Mouse (Mus musculus): ENCODE measurements around the gene Asrgl1. TPM values are rescaled to one million over a fixed set of nuclear protein-coding genes. Genes with fewer than 3 reads are reported as not detected.
A peak's percentile ranks its signal among the peaks of the same experiment; 100 is the strongest.

Gene Asrgl1
- total and polyA plus RNA-seq, 3 experiments = 15.6 to 36.2 (median 25.1) TPM

DNA sequence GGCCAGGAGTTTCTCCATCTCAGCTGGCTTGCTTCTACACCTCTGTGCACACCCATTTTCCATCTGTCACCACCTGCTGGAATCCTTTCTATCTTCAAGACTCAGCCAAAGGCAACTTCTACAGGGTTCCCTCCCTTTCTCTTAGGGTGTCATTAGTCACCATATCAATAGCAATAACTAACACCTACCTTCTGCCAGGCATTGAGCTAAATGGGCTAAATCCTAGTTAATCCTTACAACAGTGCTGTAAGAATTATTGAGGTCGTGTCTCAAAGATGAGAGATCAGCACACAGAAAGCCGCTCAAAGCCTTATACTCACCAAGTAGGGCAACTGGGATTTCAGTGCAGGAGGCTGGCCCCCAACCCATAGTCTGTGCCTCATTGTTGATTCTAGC lies 34.4 kb downstream of the Asrgl1 start:
- Histone ChIP-seq H3K79me2 (replicated peaks; ENCODE audit: control insufficient read depth, extremely low read depth, insufficient read depth, poor library complexity, severe bottlenecking) (no peaks in the 10 kb centered on the region), H3K4me2 (ENCODE audit: insufficient read depth, low read depth, poor library complexity, severe bottlenecking) (peak overlapping the region; percentile 79; the same call in 1 of the 2 replicates), H3K27me3 (replicated peaks) (no peaks in the 10 kb centered on the region), H3K4me3 (replicated peaks in 1 of 3; ENCODE audit: low read depth in 2 of 3, low read length in 2 of 3, poor library complexity in 1 of 3) (no peak overlapping the region), H3K9ac (ENCODE audit: insufficient read depth, low read depth) (0 out of 2 replicates have a peak overlapping the region, but pooled peaks have one; percentile 33), H3K36me3 (replicated peaks in 1 of 2; ENCODE audit: control insufficient read depth in 1 of 2, insufficient read depth in 1 of 2, low read length in 1 of 2) (no peaks in the 10 kb centered on the region), H3K4me1 (ENCODE audit: control insufficient read depth in 1 of 2, insufficient read depth in 2 of 2) (peaks cover 25 to 47% of the 10 kb centered on the region in 2 experiments), H3K9me3 (replicated peaks; ENCODE audit: low read length) (no peaks in the 10 kb centered on the region), H3K27ac (ENCODE audit: insufficient read depth, low read depth) (peak overlapping the region; percentile 38)
- in situ Hi-C loops (cut with MboI; ENCODE audit: low pct_ligation_motif_present, low pct_unique_long_range_greater_than_20kb, low sequenced_read_pairs) = loop anchor here (5.0 to 25.0 kb wide), 2 partner anchors 244 to 364 kb away; partner anchors contain the start of genes 1700092M07Rik, Stx5a and Wdr74
- no peak for TF ChIP-seq JUND (conservative IDR thresholded peaks at IDR 0.05; ENCODE audit: low read depth, low read length)
- TF ChIP-seq CTCF (conservative IDR thresholded peaks at IDR 0.05 in 1 of 2, IDR thresholded peaks at IDR 0.05 in 1 of 2; ENCODE audit: low read depth in 2 of 2, low read length in 2 of 2) = no peak
- no peak for TF ChIP-seq E2F4 (IDR thresholded peaks at IDR 0.05; ENCODE audit: insufficient replicate concordance, low read depth, low read length)
- TF ChIP-seq NELFE (IDR thresholded peaks at IDR 0.05; ENCODE audit: low read depth, low read length) = no peak
- TF ChIP-seq TCF12 (IDR thresholded peaks at IDR 0.05; ENCODE audit: low read depth, low read length) = no peak
- no peak for TF ChIP-seq GABPA (IDR thresholded peaks at IDR 0.05; ENCODE audit: insufficient replicate concordance, low read depth, low read length)
- TF ChIP-seq USF2 (conservative IDR thresholded peaks at IDR 0.05; ENCODE audit: low read depth, low read length) = no peak
- TF ChIP-seq POLR2A (IDR thresholded peaks at IDR 0.05; ENCODE audit: low read depth, low read length) = no peak
- TF ChIP-seq NRF1 (IDR thresholded peaks at IDR 0.05; ENCODE audit: low read depth, low read length) = no peak
- no peak for TF ChIP-seq CHD1 (IDR thresholded peaks at IDR 0.05; ENCODE audit: low read depth, low read length)
- dilution Hi-C loops (cut with MboI; ENCODE audit: extremely low pct_ligation_motif_present, extremely low pct_unique_long_range_greater_than_20kb, low sequenced_read_pairs) = no loop called here
- DNase-seq (ENCODE audit: extremely low read depth) = no peak

DNA sequence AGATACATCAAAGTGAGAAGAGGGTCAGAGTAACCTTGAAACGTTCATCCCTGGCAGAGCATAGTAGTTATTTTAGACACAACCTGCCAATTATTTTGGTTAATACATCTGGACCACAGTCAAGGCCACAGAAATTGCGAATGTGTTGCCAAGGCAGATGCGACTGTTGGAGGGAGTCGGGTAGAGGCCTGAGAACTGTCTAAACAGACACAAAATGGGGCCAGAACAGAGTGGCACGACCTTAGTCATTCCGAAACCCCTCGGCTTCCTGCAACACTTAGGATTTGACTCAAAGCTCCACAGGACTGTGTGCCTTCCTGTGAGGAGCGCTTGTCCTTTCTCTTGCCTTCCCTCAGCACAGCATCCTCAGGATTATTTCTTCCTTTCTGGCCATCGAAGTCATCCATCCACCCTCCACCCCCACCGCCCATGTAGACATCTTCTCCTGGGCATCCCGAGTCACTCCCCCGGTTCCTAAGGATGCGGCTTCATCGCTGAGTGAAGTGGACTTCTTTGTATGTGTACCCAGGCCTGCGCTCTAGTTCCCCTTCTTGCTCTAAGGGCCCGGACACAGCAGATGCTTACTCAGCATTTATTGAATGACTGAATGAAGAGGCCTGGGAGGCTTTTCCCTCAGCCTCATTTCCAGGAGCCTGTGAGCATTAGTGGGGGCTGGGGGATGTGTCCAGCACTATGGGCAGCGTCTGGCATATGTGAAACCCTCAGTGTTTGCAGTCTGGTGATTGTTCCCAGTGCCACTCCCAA lies 35.0 kb downstream of the Asrgl1 start:
- peak; percentile 89 for DNase-seq (ENCODE audit: extremely low read depth)
- in situ Hi-C loops (cut with MboI; ENCODE audit: low pct_ligation_motif_present, low pct_unique_long_range_greater_than_20kb, low sequenced_read_pairs) = loop anchor here (5.0 to 25.0 kb wide), 2 partner anchors 243 to 363 kb away; partner anchors contain the start of genes 1700092M07Rik, Stx5a and Wdr74
- peaks cover 25 to 47% of the 10 kb centered on the region in 2 experiments for H3K4me1 ChIP-seq (ENCODE audit: control insufficient read depth in 1 of 2, insufficient read depth in 2 of 2)
- peak overlapping the region; percentile 79 for H3K4me2 ChIP-seq (ENCODE audit: insufficient read depth, low read depth, poor library complexity, severe bottlenecking)
- dilution Hi-C loops (cut with MboI; ENCODE audit: extremely low pct_ligation_motif_present, extremely low pct_unique_long_range_greater_than_20kb, low sequenced_read_pairs) = no loop called here
- H3K79me2 ChIP-seq (replicated peaks; ENCODE audit: control insufficient read depth, extremely low read depth, insufficient read depth, poor library complexity, severe bottlenecking) = no peaks in the 10 kb centered on the region
- H3K9ac ChIP-seq (ENCODE audit: insufficient read depth, low read depth) = peak overlapping the region; percentile 33; the same call in 1 of the 2 replicates
- no peaks in the 10 kb centered on the region for H3K27me3 ChIP-seq (replicated peaks)
- no peaks in the 10 kb centered on the region for H3K9me3 ChIP-seq (replicated peaks; ENCODE audit: low read length)
- H3K27ac ChIP-seq (ENCODE audit: insufficient read depth, low read depth) = peak overlapping the region; percentile 80
- H3K36me3 ChIP-seq (replicated peaks in 1 of 2; ENCODE audit: control insufficient read depth in 1 of 2, insufficient read depth in 1 of 2, low read length in 1 of 2) = no peaks in the 10 kb centered on the region
- H3K4me3 ChIP-seq (replicated peaks in 1 of 3; ENCODE audit: low read depth in 2 of 3, low read length in 2 of 3, poor library complexity in 1 of 3) = no peak overlapping the region
- no peak for TF ChIP-seq GABPA (IDR thresholded peaks at IDR 0.05; ENCODE audit: insufficient replicate concordance, low read depth, low read length)
- TF ChIP-seq ZNF384 (IDR thresholded peaks at IDR 0.05; ENCODE audit: low read depth, low read length) = no peak
- TF ChIP-seq NELFE (IDR thresholded peaks at IDR 0.05; ENCODE audit: low read depth, low read length) = no peak
- TF ChIP-seq RAD21 (IDR thresholded peaks at IDR 0.05; ENCODE audit: low read depth, low read length) = no peak
- no peak for TF ChIP-seq MAZ (IDR thresholded peaks at IDR 0.05; ENCODE audit: low read depth, low read length)
- TF ChIP-seq MAX (IDR thresholded peaks at IDR 0.05; ENCODE audit: low read length) = no peak
- TF ChIP-seq SMC3 (IDR thresholded peaks at IDR 0.05; ENCODE audit: low read depth, low read length) = no peak
- TF ChIP-seq TCF12 (IDR thresholded peaks at IDR 0.05; ENCODE audit: low read depth, low read length) = peak; percentile 74
- no peak for TF ChIP-seq E2F4 (IDR thresholded peaks at IDR 0.05; ENCODE audit: insufficient replicate concordance, low read depth, low read length)
- TF ChIP-seq MYC (IDR thresholded peaks at IDR 0.05; ENCODE audit: low read depth, low read length) = 0 out of 2 replicates have a peak, but pooled peaks have one; percentile 51
- no peak; the same call in 1 of the 2 replicates for TF ChIP-seq HCFC1 (IDR thresholded peaks at IDR 0.05; ENCODE audit: low read depth, low read length)
- TF ChIP-seq ETS1 (conservative IDR thresholded peaks at IDR 0.05; ENCODE audit: low read depth, low read length) = peak; percentile 79
- no peak for TF ChIP-seq POLR2AphosphoS2 (IDR thresholded peaks at IDR 0.05; ENCODE audit: low read depth, low read length)
- no peak for TF ChIP-seq ZC3H11A (IDR thresholded peaks at IDR 0.05; ENCODE audit: low read depth, low read length)
- no peak for TF ChIP-seq ZMIZ1 (IDR thresholded peaks at IDR 0.05; ENCODE audit: low read depth, low read length)
- TF ChIP-seq PAX5 (IDR thresholded peaks at IDR 0.05; ENCODE audit: low read length) = no peak
- TF ChIP-seq ELF1 (IDR thresholded peaks at IDR 0.05; ENCODE audit: low read depth, low read length) = peak; percentile 17; the same call in 1 of the 2 replicates
- TF ChIP-seq CHD2 (IDR thresholded peaks at IDR 0.05; ENCODE audit: low read length) = peak; percentile 65
- peak; percentile 98 for TF ChIP-seq EP300 (IDR thresholded peaks at IDR 0.05; ENCODE audit: low read length)
- no peak for TF ChIP-seq UBTF (IDR thresholded peaks at IDR 0.05; ENCODE audit: low read depth, low read length)
- no peak for TF ChIP-seq CHD1 (IDR thresholded peaks at IDR 0.05; ENCODE audit: low read depth, low read length)
- TF ChIP-seq MAFK (IDR thresholded peaks at IDR 0.05; ENCODE audit: insufficient replicate concordance, low read length) = peak; percentile 100
- 0 out of 2 replicates have a peak, but pooled peaks have one; percentile 26 for TF ChIP-seq NRF1 (IDR thresholded peaks at IDR 0.05; ENCODE audit: low read depth, low read length)
- TF ChIP-seq USF1 (IDR thresholded peaks at IDR 0.05; ENCODE audit: low read depth, low read length) = no peak
- TF ChIP-seq MXI1 (IDR thresholded peaks at IDR 0.05; ENCODE audit: low read depth, low read length) = no peak
- peak; percentile 98 for TF ChIP-seq RCOR1 (conservative IDR thresholded peaks at IDR 0.05; ENCODE audit: low read depth, low read length)
- TF ChIP-seq POLR2A (IDR thresholded peaks at IDR 0.05; ENCODE audit: low read depth, low read length) = peak; percentile 42; the same call in 1 of the 2 replicates

Measured in CH12.LX (cell line).